Mouse (Mus musculus) MEL (cell line): ENCODE data around the gene Cenpp. TPM values are rescaled to one million over a fixed set of nuclear protein-coding genes. Genes with fewer than 3 reads are reported as not detected.

ENCODE experiments used
- DNase-seq: peaks from one replicate; pipeline ENCODE4 v3.0.0; 2011; ENCODE audit warnings: low read depth, low spot score
- H3K27ac ChIP-seq: 2 replicates; pipeline ENCODE4 v1.5.1; 2012; ENCODE audit warnings: low read depth, mild to moderate bottlenecking, control low read depth, low read length, moderate library complexity; ENCODE audit not compliant: control insufficient read depth
- H3K27me3 ChIP-seq, 2 experiments: fragments of 150-350 bp in 1 of 2; sonication (generic) in 1 of 2; 2 replicates each; pipeline ENCODE4 v1.6.1; 2012; ENCODE audit warnings: low read length in 2 of 2, mild to moderate bottlenecking in 2 of 2, improper control_type of control experiment in 1 of 2, moderate library complexity in 1 of 2; ENCODE audit not compliant: insufficient read depth in 2 of 2, control insufficient read depth in 1 of 2
- H3K36me3 ChIP-seq, 2 experiments: 2 replicates each; pipeline ENCODE4 v1.6.1; 2012 to 2014; ENCODE audit warnings: low read length in 2 of 2, improper control_type of control experiment in 1 of 2, inconsistent platforms in 1 of 2, mild to moderate bottlenecking in 1 of 2; ENCODE audit not compliant: insufficient read depth in 2 of 2, control insufficient read depth in 1 of 2
- H3K4me1 ChIP-seq, 2 experiments: fragments of 150-350 bp in 1 of 2; sonication (generic) in 1 of 2; 2 replicates each; pipeline ENCODE4 v1.6.1; 2012; ENCODE audit warnings: low read length in 2 of 2, improper control_type of control experiment in 1 of 2, mild to moderate bottlenecking in 1 of 2; ENCODE audit not compliant: insufficient read depth in 2 of 2, control insufficient read depth in 1 of 2
- H3K4me3 ChIP-seq, 2 experiments: fragments of 150-350 bp in 1 of 2; sonication (generic) in 1 of 2; 2 replicates each; pipeline ENCODE4 v1.5.1; 2012; ENCODE audit warnings: low read depth in 2 of 2, low read length in 2 of 2, mild to moderate bottlenecking in 2 of 2, moderate library complexity in 2 of 2, control low read depth in 1 of 2, improper control_type of control experiment in 1 of 2; ENCODE audit not compliant: control insufficient read depth in 1 of 2, insufficient read depth in 1 of 2
- H3K79me2 ChIP-seq: 2 replicates; pipeline ENCODE4 v1.6.1; 2012; ENCODE audit warnings: mild to moderate bottlenecking, low read length, moderate library complexity; ENCODE audit not compliant: control insufficient read depth, poor library complexity, insufficient read depth
- H3K9ac ChIP-seq: 2 replicates; pipeline ENCODE4 v1.6.1; 2012; ENCODE audit warnings: low read depth, mild to moderate bottlenecking, control low read depth, low read length, moderate library complexity; ENCODE audit not compliant: control insufficient read depth, poor library complexity, severe bottlenecking
- H3K9me3 ChIP-seq: fragments of 150-350 bp; sonication (generic); replicated peaks from 2 replicates; pipeline ENCODE4 v1.6.1; 2012; ENCODE audit warnings: mild to moderate bottlenecking, low read length, improper control_type of control experiment, moderate library complexity; ENCODE audit not compliant: insufficient read depth
- CTCF ChIP-seq, 3 experiments: IDR thresholded peaks in 2 of 3; conservative IDR thresholded peaks in 1 of 3; 2 replicates each; pipeline ENCODE4 v1.5.1; 2011 to 2012; ENCODE audit warnings: low read length in 3 of 3, low read depth in 2 of 3, mild to moderate bottlenecking in 2 of 3, improper control_type of control experiment in 1 of 3, inconsistent platforms in 1 of 3, mixed read lengths in 1 of 3, moderate library complexity in 1 of 3; ENCODE audit not compliant: control insufficient read depth in 1 of 3, insufficient read depth in 1 of 3, poor library complexity in 1 of 3, severe bottlenecking in 1 of 3
- JUND ChIP-seq: IDR thresholded peaks from 2 replicates; pipeline ENCODE4 v1.6.1; 2011; ENCODE audit warnings: low read depth, mild to moderate bottlenecking, improper control_type of control experiment, low read length
- MAFK ChIP-seq: IDR thresholded peaks from 2 replicates; pipeline ENCODE4 v1.6.1; 2011; ENCODE audit warnings: low read depth, mild to moderate bottlenecking, low read length, improper control_type of control experiment, borderline replicate concordance
- MAX ChIP-seq: IDR thresholded peaks from 2 replicates; pipeline ENCODE4 v1.6.1; 2011; ENCODE audit warnings: low read length, improper control_type of control experiment
- MXI1 ChIP-seq: IDR thresholded peaks from 2 replicates; pipeline ENCODE4 v1.6.1; 2011; ENCODE audit warnings: mild to moderate bottlenecking, low read depth, low read length, improper control_type of control experiment
- MYB ChIP-seq: IDR thresholded peaks from 2 replicates; pipeline ENCODE4 v1.6.1; 2011; ENCODE audit warnings: mild to moderate bottlenecking, low read depth, low read length, improper control_type of control experiment
- MYC ChIP-seq: IDR thresholded peaks from 2 replicates; pipeline ENCODE4 v1.6.1; 2011; ENCODE audit warnings: low read depth, mild to moderate bottlenecking, low read length, improper control_type of control experiment, moderate library complexity
- RAD21 ChIP-seq: IDR thresholded peaks from 2 replicates; pipeline ENCODE4 v1.6.1; 2011; ENCODE audit warnings: mild to moderate bottlenecking, low read depth, low read length, improper control_type of control experiment
- SMC3 ChIP-seq: IDR thresholded peaks from 2 replicates; pipeline ENCODE4 v1.6.1; 2011; ENCODE audit warnings: low read depth, low read length, improper control_type of control experiment
- TBP ChIP-seq: IDR thresholded peaks from 2 replicates; pipeline ENCODE4 v1.8.0; 2011; ENCODE audit warnings: low read depth, low read length, improper control_type of control experiment
- ZC3H11A ChIP-seq: IDR thresholded peaks from 2 replicates; pipeline ENCODE4 v1.6.1; 2012; ENCODE audit warnings: low read depth, mild to moderate bottlenecking, inconsistent platforms, low read length, improper control_type of control experiment
- polyA plus RNA-seq, 2 experiments: library from polyadenylated mRNA; stranded (reverse) in 1 of 2; unstranded in 1 of 2; fragments of >175 nt in 1 of 2; fragments of >200 nt in 1 of 2; gene quantifications; 2 replicates each; pipeline versions ENCODE4 v1.2.1 to v1.2.4; 2012; ENCODE audit warnings: low replicate concordance in 2 of 2, low read depth in 1 of 2; ENCODE audit not compliant: insufficient read length in 2 of 2, insufficient read depth in 1 of 2, missing spikeins in 1 of 2
- total RNA-seq: library from RNA; depleted of rRNA; stranded (reverse); fragments of 300-350 nt; gene quantifications from 2 replicates; pipeline ENCODE4 v1.2.3, GENCODE M21; 2012

Cenpp gene
- total and polyA plus RNA-seq, 3 experiments = 13.2 to 17.9 TPM; not detected in 1

- H3K9me3 ChIP-seq = no peaks in the 10 kb centered on the region
- H3K27ac ChIP-seq = no peak overlapping the region
- H3K4me3 ChIP-seq = no peak overlapping the region
- no peak for DNase-seq
- TF ChIP-seq MAFK (0 out of 2 replicates have a peak, but pooled peaks have one; percentile 44), CTCF (IDR thresholded peaks at IDR 0.05 in 2 of 3, conservative IDR thresholded peaks at IDR 0.05 in 1 of 3; ENCODE audit: control insufficient read depth in 1 of 3, insufficient read depth in 1 of 3, low read depth in 2 of 3, low read length in 3 of 3, poor library complexity in 1 of 3, severe bottlenecking in 1 of 3) (no peak)
- H3K9ac ChIP-seq = no peak overlapping the region
- H3K27me3 ChIP-seq = no peaks in the 10 kb centered on the region
- peaks cover 0 to 3% of the 10 kb centered on the region in 2 experiments; a peak in 1 of 4 replicates for H3K36me3 ChIP-seq
- H3K79me2 ChIP-seq = no peaks in the 10 kb centered on the region
- no peaks in the 10 kb centered on the region; a peak in 1 of 4 replicates for H3K4me1 ChIP-seq
Measured at GRCm38 (mm10) chr13:49646019-49646418, 6.6 kb downstream of the Cenpp start.

DNA sequence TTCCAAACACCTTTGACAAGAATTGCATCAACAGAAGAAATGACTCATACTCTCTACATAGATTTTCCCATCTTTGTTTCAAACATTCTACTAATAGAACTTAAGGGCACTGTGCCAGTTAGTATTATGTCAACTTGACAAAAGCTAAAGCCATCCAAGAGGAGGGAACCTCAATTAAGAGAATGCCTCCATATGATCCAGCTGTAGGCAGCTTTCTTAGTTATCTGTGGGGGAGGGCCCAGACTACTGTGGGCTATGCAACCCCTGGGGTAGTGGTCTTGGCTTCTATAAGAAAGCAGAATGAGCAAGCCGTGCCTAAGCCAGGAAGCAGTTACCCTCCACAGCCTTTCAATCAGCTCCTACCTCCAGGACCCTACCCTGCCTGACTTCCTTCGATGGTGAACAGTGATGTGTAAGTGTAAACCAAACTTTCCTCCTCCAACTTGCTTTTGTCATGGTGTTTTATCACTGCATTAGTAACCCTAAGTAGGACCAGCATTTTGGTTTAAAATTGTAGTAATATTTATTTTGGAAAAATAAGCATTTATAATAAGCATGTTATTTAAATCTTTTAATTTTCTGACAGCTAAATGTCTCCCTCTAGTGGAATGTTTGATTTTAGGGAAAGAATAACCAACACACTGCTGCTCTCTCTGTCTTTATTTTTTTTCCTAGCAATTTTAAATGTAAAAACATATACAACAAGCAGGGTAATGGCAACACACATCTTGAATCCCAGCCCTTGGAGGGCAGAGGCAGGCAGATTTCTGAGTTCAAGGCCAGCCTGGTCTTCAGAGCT, 7.7 kb downstream of the Cenpp start:
- H3K9me3 ChIP-seq = no peaks in the 10 kb centered on the region
- TF ChIP-seq MYC (0 out of 2 replicates have a peak, but pooled peaks have one; percentile 29), CTCF (IDR thresholded peaks at IDR 0.05 in 2 of 3, conservative IDR thresholded peaks at IDR 0.05 in 1 of 3; ENCODE audit: control insufficient read depth in 1 of 3, insufficient read depth in 1 of 3, low read depth in 2 of 3, low read length in 3 of 3, poor library complexity in 1 of 3, severe bottlenecking in 1 of 3) (peak; percentile 22 to 75 (median 44); a peak in 5 of 6 replicates), TBP (no peak), RAD21 (peak; percentile 94), ZC3H11A (peak; percentile 76), SMC3 (peak; percentile 76)
- H3K27me3 ChIP-seq = no peaks in the 10 kb centered on the region
- no peak overlapping the region for H3K9ac ChIP-seq
- DNase-seq = peak; percentile 56
- H3K4me1 ChIP-seq = no peaks in the 10 kb centered on the region; a peak in 1 of 4 replicates
- H3K79me2 ChIP-seq = no peaks in the 10 kb centered on the region
- H3K36me3 ChIP-seq = peaks cover 0 to 3% of the 10 kb centered on the region in 2 experiments; a peak in 1 of 4 replicates
- no peak overlapping the region for H3K27ac ChIP-seq
- H3K4me3 ChIP-seq = no peak overlapping the region

GRCm38 (mm10) chr13:49643669-49644362, 8.8 kb downstream of the Cenpp start:
- TF ChIP-seq MXI1 (no peak), ZC3H11A (no peak), MYB (no peak), JUND (no peak), MYC (no peak), TBP (no peak), MAX (no peak)
- TF ChIP-seq, all 39 proteins: peak for 0
- no peaks in the 10 kb centered on the region for H3K79me2 ChIP-seq
- H3K4me3 ChIP-seq = no peak overlapping the region
- H3K27ac ChIP-seq = no peak overlapping the region
- peaks cover 0 to 3% of the 10 kb centered on the region in 2 experiments; a peak in 1 of 4 replicates for H3K36me3 ChIP-seq
- H3K9ac ChIP-seq = no peak overlapping the region
- no peaks in the 10 kb centered on the region for H3K27me3 ChIP-seq
- no peak for DNase-seq
- no peaks in the 10 kb centered on the region for H3K9me3 ChIP-seq
- H3K4me1 ChIP-seq = no peaks in the 10 kb centered on the region; a peak in 1 of 4 replicates
